Mouse (Mus musculus) liver, embryonic 12.5 days (tissue): ENCODE results near the gene Dcaf10. TPM values are rescaled to one million over a fixed set of nuclear protein-coding genes. Genes with fewer than 3 reads are reported as not detected.

Experiments
- ATAC-seq: fragments of 200-750 bp; cut with Nextera tagmentation; 2 replicates; pipeline ENCODE4 v1.8.0; 2017; ENCODE audit warnings: moderate number of reproducible peaks, mild to moderate bottlenecking, moderate library complexity
- H3K27ac ChIP-seq: fragments of 300-500 bp; sonication (generic); 2 replicates; pipeline ENCODE4 v1.5.1; 2016; ENCODE audit warnings: mild to moderate bottlenecking
- H3K27me3 ChIP-seq: fragments of 300-500 bp; sonication (generic); replicated peaks from 2 replicates; pipeline ENCODE4 v1.6.1; 2016; ENCODE audit warnings: mild to moderate bottlenecking, moderate library complexity
- H3K36me3 ChIP-seq: fragments of 300-500 bp; sonication (generic); 2 replicates; pipeline ENCODE4 v1.6.1; 2016; ENCODE audit warnings: mild to moderate bottlenecking, moderate library complexity
- H3K4me1 ChIP-seq: fragments of 300-500 bp; sonication (generic); 2 replicates; pipeline ENCODE4 v1.6.1; 2016
- H3K4me2 ChIP-seq: fragments of 300-500 bp; sonication (generic); 2 replicates; pipeline ENCODE4 v1.6.1; 2016; ENCODE audit warnings: mild to moderate bottlenecking, moderate library complexity
- H3K4me3 ChIP-seq: fragments of 300-500 bp; sonication (generic); 2 replicates; pipeline ENCODE4 v1.5.1; 2016; ENCODE audit warnings: mild to moderate bottlenecking, moderate library complexity
- H3K9ac ChIP-seq: fragments of 300-500 bp; sonication (generic); 2 replicates; pipeline ENCODE4 v1.6.1; 2016; ENCODE audit warnings: mild to moderate bottlenecking, moderate library complexity
- H3K9me3 ChIP-seq: fragments of 300-500 bp; sonication (generic); replicated peaks from 2 replicates; pipeline ENCODE4 v1.6.1; 2016; ENCODE audit warnings: mild to moderate bottlenecking, moderate library complexity
- WGBS: fragments of 180-500 bp; shearing (Covaris S2); methylation state at CpG from one replicate; pipeline ENCODE4 v1.1.7; 2016; ENCODE audit not compliant: insufficient replicate concordance; 5-methylcytosine and 5-hydroxymethylcytosine counted together
- microRNA-seq: library from miRNA; unstranded; fragments of <30 nt; microRNA quantifications from one replicate; pipeline ENCODE4, GENCODE M21; 2017
- polyA plus RNA-seq: library from polyadenylated mRNA; unstranded; fragments of >200 nt; fragmentation: Nextera tagmentation; extraction: Ambion mirVana; gene quantifications from 2 replicates; pipeline ENCODE4 v1.2.1, GENCODE M21; 2016

Dcaf10 gene
- polyA plus RNA-seq, 1 experiment from 2014 or later: 11.4 TPM

- peaks cover 31% of the 10 kb centered on the region for H3K36me3 ChIP-seq
- H3K4me1 ChIP-seq: peaks cover 9% of the 10 kb centered on the region; the same call in 1 of the 2 replicates
- H3K4me2 ChIP-seq: no peak overlapping the region
- H3K9me3 ChIP-seq: no peaks in the 10 kb centered on the region
- H3K27me3 ChIP-seq: no peaks in the 10 kb centered on the region
- no peak for ATAC-seq
- no peak overlapping the region for H3K9ac ChIP-seq
- no peak overlapping the region for H3K4me3 ChIP-seq
- WGBS: 71% methylated on average over 13 of the region's 13 CpGs
- no peak overlapping the region for H3K27ac ChIP-seq
Observed at GRCm38 (mm10) chr4:45426724-45427457, 85.0 kb downstream of the Dcaf10 start.

Small RNAs within 50 kb of the gene (microRNA-seq; reads per million reads assigned to microRNA genes)
- not detected for gene Gm25692

Other genes with a start within 250 kb of the Dcaf10 start
- gene Tomm5, start 234.0 kb upstream of the Dcaf10 start, polyA plus RNA-seq: 271 and 276 TPM in 2 replicates
- 0.27 and 0.38 TPM in 2 replicates for gene Frmpd1, start 157.2 kb upstream of the Dcaf10 start, polyA plus RNA-seq
- 8.7 and 8.8 TPM in 2 replicates for gene Trmt10b, start 45.0 kb upstream of the Dcaf10 start, polyA plus RNA-seq
- gene Exosc3, start 631 bp downstream of the Dcaf10 start, polyA plus RNA-seq: 90.7 and 92.0 TPM in 2 replicates
- 81.0 and 81.3 TPM in 2 replicates for gene Slc25a51, start 66.7 kb downstream of the Dcaf10 start, polyA plus RNA-seq
- 8.7 and 9.9 TPM in 2 replicates for gene Shb, start 190.4 kb downstream of the Dcaf10 start, polyA plus RNA-seq